Mouse (Mus musculus) ES-Bruce4 (cell line): ENCODE measurements around the gene Tm6sf2.

Experiments used
- EP300 ChIP-seq: IDR thresholded peaks from 2 replicates; pipeline ENCODE4 v1.6.1; 2011; ENCODE audit warnings: low read depth, low read length; ENCODE audit not compliant: insufficient read depth
- POLR2A ChIP-seq: IDR thresholded peaks from one replicate; pipeline ENCODE4 v1.8.1; 2011; ENCODE audit warnings: low read length; ENCODE audit not compliant: insufficient read depth

GRCm38 (mm10) chr8:70073120-70073519 lies 396 bp downstream of the Tm6sf2 start:
- TF ChIP-seq POLR2A (no peak), EP300 (no peak)
